Mouse (Mus musculus): ENCODE measurements around the gene Cfc1. TPM values are rescaled to one million over a fixed set of nuclear protein-coding genes. Genes with fewer than 3 reads are reported as not detected.

Gene Cfc1
- polyA plus RNA-seq, 1 experiment from 2014 or later, result not detected

Other genes starting within 250 kb of the Cfc1 start
- 52.0 and 55.9 TPM in 2 replicates for gene Ccdc115, start 96.0 kb upstream of the Cfc1 start, polyA plus RNA-seq (2016; fragmentation: Nextera tagmentation; extraction: Ambion mirVana)
- 126 and 158 TPM in 2 replicates for gene Imp4, start 95.8 kb upstream of the Cfc1 start, polyA plus RNA-seq (2016; fragmentation: Nextera tagmentation; extraction: Ambion mirVana)
- 6.7 and 7.8 TPM in 2 replicates for gene Ptpn18, start 75.9 kb upstream of the Cfc1 start, polyA plus RNA-seq (2016; fragmentation: Nextera tagmentation; extraction: Ambion mirVana)
- not detected in 2 replicates for gene Prss39, start 37.2 kb upstream of the Cfc1 start, polyA plus RNA-seq (2016; fragmentation: Nextera tagmentation; extraction: Ambion mirVana)
- gene Prss40, start 25.3 kb downstream of the Cfc1 start, polyA plus RNA-seq (2016; fragmentation: Nextera tagmentation; extraction: Ambion mirVana), result not detected in 2 replicates
- not detected in 2 replicates for gene Amer3, start 44.0 kb downstream of the Cfc1 start, polyA plus RNA-seq (2016; fragmentation: Nextera tagmentation; extraction: Ambion mirVana)

Data from limb, embryonic 10.5 days (tissue).